Mouse (Mus musculus) adrenal gland, adult (tissue): ENCODE measurements around the gene Hnrnpul2.

ENCODE experiments used
- DNase-seq, 2 experiments: peaks; one replicate each; pipeline ENCODE4 v3.0.0; 2022 to 2023; ENCODE audit warnings: low spot score in 1 of 2; ENCODE audit not compliant: inconsistent age in 2 of 2

The Hnrnpul2 gene

DNA sequence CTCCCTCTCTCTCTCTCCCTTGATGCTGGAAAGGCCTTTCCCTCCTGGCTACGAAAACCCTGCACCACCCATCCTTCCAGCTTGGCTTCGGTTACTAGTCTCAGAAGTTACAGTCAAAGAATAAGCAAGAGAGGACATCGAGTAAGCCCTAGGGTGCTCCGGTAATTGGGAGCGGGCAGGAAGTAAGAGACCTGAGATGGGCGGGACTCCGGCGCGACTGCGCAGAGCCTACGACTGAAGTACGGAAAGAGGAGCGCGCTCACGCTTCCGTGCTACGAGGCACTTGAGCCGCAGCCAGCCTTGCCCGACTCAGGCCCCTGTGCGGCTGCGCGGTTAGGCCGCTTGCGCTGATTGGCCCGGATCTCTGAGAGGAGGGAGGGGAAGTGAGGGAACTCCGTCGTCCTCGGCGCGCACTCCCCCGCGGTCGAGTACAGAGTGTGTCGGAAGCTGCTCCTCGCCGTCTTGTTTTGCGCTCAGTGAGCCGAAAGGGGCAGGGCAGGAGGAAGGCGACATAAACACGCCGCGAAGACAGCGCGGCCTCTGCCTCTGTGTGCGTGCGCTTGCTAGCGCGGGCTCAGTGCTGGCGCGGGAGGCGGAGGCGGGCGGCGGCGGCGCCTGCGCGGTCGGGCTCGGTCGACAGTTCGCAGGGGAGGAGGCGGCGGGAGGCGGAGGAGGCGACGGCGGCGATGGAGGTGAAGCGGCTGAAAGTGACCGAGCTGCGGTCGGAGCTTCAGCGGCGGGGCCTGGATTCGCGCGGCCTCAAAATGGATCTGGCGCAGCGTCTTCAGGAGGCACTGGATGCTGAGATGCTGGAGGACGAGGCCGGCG, at the start of gene Hnrnpul2:
Gene Hnrnpul2, plus strand, starts transcription at position 415 of the 828 bp plus-strand sequence.
- DNase-seq, result peak in 1 of 2 experiments; percentile 99

- peak; percentile 86 to 95 for DNase-seq
These were observed 49.1 kb upstream of the Hnrnpul2 start, which contains the start of gene Tmem223 for GRCm38 (mm10) chr19:8770567-8771270. Tmem223 (plus strand) TSS chr19:8770996.

DNA sequence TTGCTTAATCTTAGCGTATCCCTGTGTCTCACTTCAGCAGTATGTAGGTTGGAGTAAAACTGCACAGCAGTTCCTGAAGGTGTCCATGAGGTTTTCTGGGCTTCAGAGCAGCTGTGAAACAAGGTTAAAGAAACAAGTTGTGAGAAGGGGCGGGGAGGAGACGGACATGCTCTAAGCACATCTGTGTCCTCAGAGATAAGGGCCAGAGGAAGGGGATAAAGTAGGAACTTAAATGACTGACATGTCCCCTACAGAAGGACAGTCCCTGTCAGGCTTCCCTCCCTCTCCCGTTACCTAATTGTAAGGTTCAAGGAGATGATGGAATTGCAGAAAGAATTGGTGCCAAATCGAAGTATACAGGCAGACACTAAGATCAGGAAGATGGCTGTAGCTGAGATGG, 46.8 kb upstream of the Hnrnpul2 start:
- no peak for DNase-seq

GRCm38 (mm10) chr19:8773409-8773808, 46.4 kb upstream of the Hnrnpul2 start:
- peak in 1 of 2 experiments; percentile 54 for DNase-seq

GRCm38 (mm10) chr19:8774086-8774835, 45.5 kb upstream of the Hnrnpul2 start, which contains the start of gene Tmem179b:
Tmem179b (minus strand) TSS chr19:8774467.
- DNase-seq, result peak; percentile 96 to 99

- DNase-seq, result peak; percentile 61 to 82
These were observed 44.8 kb upstream of the Hnrnpul2 start for GRCm38 (mm10) chr19:8774951-8775421.

- DNase-seq, result peak; percentile 93 to 97
These were observed 33.6 kb upstream of the Hnrnpul2 start, which contains the start of gene Taf6l for GRCm38 (mm10) chr19:8786008-8786781. Taf6l (minus strand) TSS chr19:8786417.

GRCm38 (mm10) chr19:8788521-8788920, 31.3 kb upstream of the Hnrnpul2 start:
- DNase-seq, result no peak

- peak in 1 of 2 experiments; percentile 47 for DNase-seq
These were observed 30.6 kb upstream of the Hnrnpul2 start for GRCm38 (mm10) chr19:8789171-8789570.

GRCm38 (mm10) chr19:8790171-8790570, 29.6 kb upstream of the Hnrnpul2 start:
- no peak for DNase-seq

GRCm38 (mm10) chr19:8798264-8798946, 21.4 kb upstream of the Hnrnpul2 start, which contains the start of gene Polr2g:
Polr2g (minus strand) TSS chr19:8798577.
- DNase-seq, result peak; percentile 94 to 97

GRCm38 (mm10) chr19:8798947-8799315, 20.9 kb upstream of the Hnrnpul2 start:
- DNase-seq, result no peak

DNA sequence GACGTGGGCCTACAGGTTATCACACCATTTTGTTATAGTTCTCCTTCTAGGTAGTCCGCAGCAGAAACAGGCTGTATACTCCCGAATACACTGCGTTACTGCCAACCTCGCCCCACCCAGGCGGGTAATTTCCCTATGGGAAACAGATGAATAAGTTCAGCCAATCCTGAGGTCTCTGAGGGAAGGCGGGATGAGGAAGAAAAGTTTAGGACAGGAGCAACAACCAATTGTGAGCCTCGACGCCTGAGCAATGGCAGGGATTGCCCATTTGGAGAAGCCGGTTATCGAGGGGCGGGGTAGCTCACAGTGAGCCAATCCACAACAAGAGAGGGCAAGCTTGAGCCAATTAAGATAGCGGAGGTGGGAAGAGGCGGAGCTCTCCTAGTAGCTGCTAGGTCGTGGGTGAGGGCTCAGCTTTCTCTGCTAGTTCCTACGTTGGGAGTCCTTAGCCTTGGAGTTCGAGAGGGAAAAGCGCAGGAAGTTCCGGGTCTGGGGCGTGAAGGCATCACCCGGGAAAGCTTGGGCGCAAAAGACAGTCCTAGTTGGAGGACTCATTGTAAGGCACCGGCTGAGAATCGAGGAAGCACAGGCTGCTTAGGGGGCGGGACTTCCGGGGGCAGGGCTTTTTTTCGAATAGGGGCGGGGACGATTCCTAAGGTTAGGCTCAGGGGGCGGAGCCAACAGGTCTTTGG, 17.5 kb upstream of the Hnrnpul2 start, which contains the start of gene Zbtb3:
Gene Zbtb3, plus strand, starts transcription at position 426 of the 692 bp plus-strand sequence.
- DNase-seq, result peak; percentile 97 to 98

GRCm38 (mm10) chr19:8803204-8803780, 16.5 kb upstream of the Hnrnpul2 start:
- no peak for DNase-seq

- DNase-seq, result no peak
These were observed 15.7 kb upstream of the Hnrnpul2 start for GRCm38 (mm10) chr19:8803879-8804660.

- no peak for DNase-seq
These were observed 13.0 kb upstream of the Hnrnpul2 start for GRCm38 (mm10) chr19:8806810-8807209.

DNA sequence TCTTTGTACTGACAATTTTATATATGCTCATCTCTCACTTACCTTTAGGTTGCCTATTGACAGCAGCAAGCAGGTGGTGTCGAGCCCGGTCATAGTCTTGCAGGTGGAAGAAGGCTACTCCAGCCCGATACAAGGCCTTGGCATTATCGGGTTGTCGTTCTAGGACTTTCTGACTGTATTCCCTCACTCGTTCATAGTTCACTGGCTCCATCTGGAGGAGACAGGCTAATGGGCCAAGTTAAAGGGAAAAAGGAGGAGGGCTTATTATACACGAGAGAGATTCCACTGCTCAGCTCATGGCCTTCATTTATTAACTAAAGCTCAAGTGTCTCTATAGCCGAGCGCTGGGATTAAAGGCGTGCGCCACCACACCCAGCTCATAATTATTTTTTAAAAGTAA, 4.0 kb upstream of the Hnrnpul2 start:
- DNase-seq, result peak in 1 of 2 experiments; percentile 77

GRCm38 (mm10) chr19:8817001-8817400, 2.8 kb upstream of the Hnrnpul2 start:
- DNase-seq, result no peak
